Mouse (Mus musculus) limb, embryonic 13.5 days (tissue): ENCODE measurements around the gene Ypel2. TPM values are rescaled to one million over a fixed set of nuclear protein-coding genes. Genes with fewer than 3 reads are reported as not detected.

Experiments used
- ATAC-seq: fragments of 200-750 bp; cut with Nextera tagmentation; 2 replicates; pipeline ENCODE4 v1.8.0; 2017; ENCODE audit warnings: low read depth, moderate number of reproducible peaks, moderate TSS enrichment; ENCODE audit not compliant: low FRiP score
- H3K27ac ChIP-seq: fragments of 300-500 bp; sonication (generic); 2 replicates; pipeline ENCODE4 v1.5.1; 2015; ENCODE audit warnings: inconsistent platforms, mild to moderate bottlenecking, moderate library complexity
- H3K27me3 ChIP-seq: fragments of 300-500 bp; sonication (generic); 2 replicates; pipeline ENCODE4 v1.6.1; 2015; ENCODE audit warnings: mild to moderate bottlenecking, inconsistent platforms
- H3K36me3 ChIP-seq: fragments of 300-500 bp; sonication (generic); 2 replicates; pipeline ENCODE4 v1.6.1; 2015; ENCODE audit warnings: inconsistent platforms, mild to moderate bottlenecking, moderate library complexity
- H3K4me1 ChIP-seq: fragments of 300-500 bp; sonication (generic); 2 replicates; pipeline ENCODE4 v1.6.1; 2015; ENCODE audit warnings: inconsistent platforms
- H3K4me2 ChIP-seq: fragments of 300-500 bp; sonication (generic); replicated peaks from 2 replicates; pipeline ENCODE4 v1.6.1; 2015; ENCODE audit warnings: inconsistent platforms, mild to moderate bottlenecking, moderate library complexity
- H3K4me3 ChIP-seq: fragments of 300-500 bp; sonication (generic); 2 replicates; pipeline ENCODE4 v1.5.1; 2015; ENCODE audit warnings: moderate library complexity, mild to moderate bottlenecking, inconsistent platforms
- H3K9ac ChIP-seq: fragments of 300-500 bp; sonication (generic); 2 replicates; pipeline ENCODE4 v1.6.1; 2015; ENCODE audit warnings: mild to moderate bottlenecking, inconsistent platforms
- H3K9me3 ChIP-seq: fragments of 300-500 bp; sonication (generic); 2 replicates; pipeline ENCODE4 v1.6.1; 2016; ENCODE audit warnings: inconsistent platforms
- WGBS: fragments of 180-500 bp; shearing (Covaris S2); methylation state at CpG from one replicate; pipeline ENCODE4 v1.1.7; 2015; 5-methylcytosine and 5-hydroxymethylcytosine counted together
- polyA plus RNA-seq: library from polyadenylated mRNA; unstranded; fragments of >200 nt; fragmentation: Nextera tagmentation; extraction: Ambion mirVana; gene quantifications from 2 replicates; pipeline ENCODE4 v1.2.1, GENCODE M21; 2015

Ypel2 gene
- polyA plus RNA-seq, 1 experiment from 2014 or later = 11.6 TPM

- no peak overlapping the region for H3K4me3 ChIP-seq
- no peak overlapping the region for H3K4me2 ChIP-seq
- no peaks in the 10 kb centered on the region for H3K9me3 ChIP-seq
- H3K27ac ChIP-seq = no peak overlapping the region
- peaks cover 54% of the 10 kb centered on the region for H3K36me3 ChIP-seq
- ATAC-seq = no peak
- peaks cover 7% of the 10 kb centered on the region; the same call in 1 of the 2 replicates for H3K4me1 ChIP-seq
- no peaks in the 10 kb centered on the region for H3K27me3 ChIP-seq
- no peak overlapping the region for H3K9ac ChIP-seq
- 71% methylated on average over 6 of the region's 6 CpGs for WGBS
Observed at GRCm38 (mm10) chr11:86939503-86939902, 54.0 kb downstream of the Ypel2 start.

GRCm38 (mm10) chr11:86938551-86938950 lies 55.0 kb downstream of the Ypel2 start:
- WGBS = 75% methylated on average over 3 of the region's 3 CpGs
- Histone ChIP-seq H3K27me3 (no peaks in the 10 kb centered on the region), H3K9me3 (no peaks in the 10 kb centered on the region), H3K4me2 (no peak overlapping the region), H3K9ac (no peak overlapping the region), H3K4me1 (0 out of 2 replicates have a peak, but pooled peaks cover 2% of the 10 kb centered on the region), H3K27ac (no peak overlapping the region), H3K4me3 (no peak overlapping the region), H3K36me3 (peaks cover 44% of the 10 kb centered on the region)
- ATAC-seq = no peak

GRCm38 (mm10) chr11:86938108-86938507 lies 55.4 kb downstream of the Ypel2 start:
- Histone ChIP-seq H3K9me3 (no peaks in the 10 kb centered on the region), H3K4me3 (no peak overlapping the region), H3K27ac (no peak overlapping the region), H3K27me3 (no peaks in the 10 kb centered on the region), H3K4me2 (no peak overlapping the region), H3K9ac (no peak overlapping the region), H3K36me3 (peaks cover 41% of the 10 kb centered on the region), H3K4me1 (0 out of 2 replicates have a peak, but pooled peaks cover 2% of the 10 kb centered on the region)
- no peak for ATAC-seq
- 86% methylated on average over 4 of the region's 4 CpGs for WGBS

GRCm38 (mm10) chr11:86936938-86937337 lies 56.6 kb downstream of the Ypel2 start:
- Histone ChIP-seq H3K27ac (no peak overlapping the region), H3K9me3 (no peaks in the 10 kb centered on the region), H3K9ac (no peak overlapping the region), H3K4me1 (0 out of 2 replicates have a peak, but pooled peaks cover 2% of the 10 kb centered on the region), H3K27me3 (no peaks in the 10 kb centered on the region), H3K4me2 (no peak overlapping the region), H3K4me3 (no peak overlapping the region), H3K36me3 (peaks cover 29% of the 10 kb centered on the region)
- WGBS = 53% methylated on average over 9 of the region's 9 CpGs
- no peak for ATAC-seq

DNA sequence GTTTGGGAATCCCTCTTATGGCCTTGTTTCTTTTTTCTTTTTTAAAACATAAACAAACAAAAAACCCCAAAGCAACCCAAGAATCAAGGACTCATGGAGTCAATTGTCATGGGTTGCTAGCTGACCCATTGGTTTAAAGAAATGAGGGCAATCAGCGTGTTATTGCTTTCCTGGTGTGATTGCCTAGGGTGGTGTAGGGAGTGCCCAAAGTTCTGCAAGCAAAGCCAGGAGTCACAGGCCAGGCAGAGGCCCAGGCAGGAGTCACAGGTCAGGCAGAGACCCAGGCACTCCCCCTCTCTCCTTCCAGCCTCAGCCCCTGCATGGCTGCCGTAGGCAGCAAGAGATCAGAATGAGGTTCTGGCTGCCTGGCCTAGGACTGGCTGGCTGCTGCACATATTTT lies 58.6 kb downstream of the Ypel2 start:
- peaks cover 13% of the 10 kb centered on the region for H3K36me3 ChIP-seq
- WGBS = 75% methylated on average over 2 of the region's 2 CpGs
- no peak overlapping the region for H3K9ac ChIP-seq
- no peaks in the 10 kb centered on the region for H3K9me3 ChIP-seq
- H3K27me3 ChIP-seq = no peaks in the 10 kb centered on the region
- no peak overlapping the region for H3K4me3 ChIP-seq
- no peak overlapping the region for H3K27ac ChIP-seq
- H3K4me1 ChIP-seq = 0 out of 2 replicates have a peak, but pooled peaks cover 2% of the 10 kb centered on the region
- H3K4me2 ChIP-seq = no peak overlapping the region
- ATAC-seq = no peak

GRCm38 (mm10) chr11:86932201-86932600 lies 61.3 kb downstream of the Ypel2 start:
- no peak for ATAC-seq
- no peak overlapping the region for H3K4me2 ChIP-seq
- 86% methylated on average over 2 of the region's 2 CpGs for WGBS

GRCm38 (mm10) chr11:86930636-86931180 lies 62.8 kb downstream of the Ypel2 start:
- Histone ChIP-seq H3K27me3 (no peaks in the 10 kb centered on the region), H3K9ac (no peak overlapping the region), H3K9me3 (no peaks in the 10 kb centered on the region), H3K27ac (no peak overlapping the region), H3K4me2 (no peak overlapping the region), H3K4me3 (no peak overlapping the region), H3K4me1 (no peaks in the 10 kb centered on the region), H3K36me3 (no peaks in the 10 kb centered on the region)
- 78% methylated on average over 10 of the region's 10 CpGs for WGBS
- no peak for ATAC-seq

More at GRCm38 (mm10) chr11:86932201-86932600, 61.3 kb downstream of the Ypel2 start:
- H3K4me1 ChIP-seq = 0 out of 2 replicates have a peak, but pooled peaks cover 2% of the 10 kb centered on the region
- H3K27me3 ChIP-seq = no peaks in the 10 kb centered on the region
- no peak overlapping the region for H3K27ac ChIP-seq
- no peaks in the 10 kb centered on the region for H3K36me3 ChIP-seq
- no peak overlapping the region for H3K4me3 ChIP-seq
- no peak overlapping the region for H3K9ac ChIP-seq
- no peaks in the 10 kb centered on the region for H3K9me3 ChIP-seq

DNA sequence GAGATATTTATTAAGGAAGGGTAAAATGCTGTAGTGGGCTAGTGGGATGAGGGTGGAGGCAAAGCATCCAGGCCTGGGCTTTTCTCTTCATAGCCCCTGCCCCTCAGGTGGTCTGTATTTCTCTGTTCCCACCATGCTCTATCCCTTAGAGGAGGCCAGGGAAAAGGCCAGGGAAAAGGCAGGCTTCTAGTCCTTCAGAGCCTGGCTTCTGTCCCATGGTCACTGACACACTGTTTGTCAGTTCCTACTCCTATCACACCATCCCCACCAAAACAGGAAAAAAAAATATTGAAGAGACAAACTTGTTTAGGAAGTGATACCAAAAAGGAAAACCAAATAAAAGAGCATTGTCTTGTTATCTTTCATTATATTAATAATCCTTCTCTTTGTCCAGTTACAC lies 63.5 kb downstream of the Ypel2 start:
- Histone ChIP-seq H3K9me3 (no peaks in the 10 kb centered on the region), H3K4me2 (no peak overlapping the region), H3K9ac (no peak overlapping the region), H3K4me1 (no peaks in the 10 kb centered on the region), H3K27me3 (no peaks in the 10 kb centered on the region), H3K27ac (no peak overlapping the region), H3K36me3 (no peaks in the 10 kb centered on the region), H3K4me3 (no peak overlapping the region)
- no peak for ATAC-seq

DNA sequence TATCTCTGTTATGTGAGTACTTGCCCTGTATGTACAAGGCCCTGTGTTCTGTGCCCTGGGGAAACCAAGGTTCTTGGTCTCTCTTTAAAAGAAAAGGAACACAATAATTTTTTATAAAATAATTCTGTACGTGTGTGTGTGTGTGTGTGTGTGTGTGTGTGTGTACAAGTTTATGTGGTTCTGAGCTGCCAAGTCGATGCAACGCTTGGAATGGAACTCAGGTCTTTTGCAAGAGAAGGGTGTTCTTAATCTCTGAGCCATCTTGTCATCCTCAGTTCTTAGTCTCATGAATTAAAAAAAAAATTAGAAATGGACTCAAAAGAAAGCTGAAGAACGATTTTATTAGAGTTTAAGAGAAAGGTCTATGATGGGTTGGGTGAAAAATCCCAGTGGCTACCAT lies 64.0 kb downstream of the Ypel2 start:
- H3K4me3 ChIP-seq = no peak overlapping the region
- H3K4me2 ChIP-seq = no peak overlapping the region
- WGBS = 84% methylated on average over 4 of the region's 4 CpGs
- no peaks in the 10 kb centered on the region for H3K27me3 ChIP-seq
- no peaks in the 10 kb centered on the region for H3K4me1 ChIP-seq
- no peaks in the 10 kb centered on the region for H3K36me3 ChIP-seq
- H3K9ac ChIP-seq = no peak overlapping the region
- no peak overlapping the region for H3K27ac ChIP-seq
- H3K9me3 ChIP-seq = no peaks in the 10 kb centered on the region
- ATAC-seq = no peak

- Histone ChIP-seq H3K27me3 (no peaks in the 10 kb centered on the region), H3K27ac (no peak overlapping the region), H3K4me1 (peaks cover 7% of the 10 kb centered on the region; the same call in 1 of the 2 replicates), H3K36me3 (no peaks in the 10 kb centered on the region), H3K9ac (no peak overlapping the region), H3K9me3 (no peaks in the 10 kb centered on the region), H3K4me2 (no peak overlapping the region), H3K4me3 (no peak overlapping the region)
- WGBS = 84% methylated on average over 9 of the region's 9 CpGs
- no peak for ATAC-seq
Observed at GRCm38 (mm10) chr11:86925085-86925638, 68.3 kb downstream of the Ypel2 start.

- H3K9ac ChIP-seq = no peak overlapping the region
- no peaks in the 10 kb centered on the region for H3K27me3 ChIP-seq
- peaks cover 10% of the 10 kb centered on the region; the same call in 1 of the 2 replicates for H3K4me1 ChIP-seq
- 76% methylated on average over 3 of the region's 3 CpGs for WGBS
- ATAC-seq = no peak
- no peaks in the 10 kb centered on the region for H3K36me3 ChIP-seq
- H3K27ac ChIP-seq = no peak overlapping the region
- no peak overlapping the region for H3K4me3 ChIP-seq
- no peaks in the 10 kb centered on the region for H3K9me3 ChIP-seq
- no peak overlapping the region for H3K4me2 ChIP-seq
Observed at GRCm38 (mm10) chr11:86924629-86925028, 68.9 kb downstream of the Ypel2 start.

- WGBS = 13% methylated on average over 2 of the region's 2 CpGs
- H3K4me1 ChIP-seq = peaks cover 10% of the 10 kb centered on the region; the same call in 1 of the 2 replicates
- H3K36me3 ChIP-seq = no peaks in the 10 kb centered on the region
- H3K4me2 ChIP-seq = no peak overlapping the region
- no peak overlapping the region for H3K4me3 ChIP-seq
- no peak overlapping the region for H3K9ac ChIP-seq
- H3K27me3 ChIP-seq = no peaks in the 10 kb centered on the region
- no peak for ATAC-seq
- no peak overlapping the region for H3K27ac ChIP-seq
- no peaks in the 10 kb centered on the region for H3K9me3 ChIP-seq
Observed at GRCm38 (mm10) chr11:86923654-86924053, 69.9 kb downstream of the Ypel2 start.

GRCm38 (mm10) chr11:86922029-86922428 lies 71.5 kb downstream of the Ypel2 start:
- Histone ChIP-seq H3K36me3 (no peaks in the 10 kb centered on the region), H3K4me2 (no peak overlapping the region)
- WGBS = 77% methylated on average over 2 of the region's 2 CpGs

More at GRCm38 (mm10) chr11:86922029-86922428, 71.5 kb downstream of the Ypel2 start:
- Histone ChIP-seq H3K4me3 (no peak overlapping the region), H3K27ac (no peak overlapping the region), H3K9ac (no peak overlapping the region), H3K9me3 (no peaks in the 10 kb centered on the region), H3K27me3 (no peaks in the 10 kb centered on the region), H3K4me1 (peaks cover 10% of the 10 kb centered on the region; the same call in 1 of the 2 replicates)
- no peak for ATAC-seq
